9 mouse cellular contexts compared by ENCODE assay signal in genomic region chr19:45815831-45816405, GRCm38 (mm10). TPM values are rescaled to one million over a fixed set of nuclear protein-coding genes. Genes with fewer than 3 reads are reported as not detected.
DNase-seq lines count a peak whose midpoint lies in the region; ATAC-seq lines count a peak whose summit lies in the region.
"Had no signal": no experiment of that assay in that cellular context is flagged by ENCODE, and none has a peak within 500 bp of the region (broad histone marks: within the 10 kb centered on the region; RNA-seq: fewer than 3 reads in every experiment).

Gene Kcnip2 (minus strand): TSS chr19:45816061.

- no peaks in the 10 kb centered on the region for H3K9me3 ChIP-seq in forebrain, embryonic 14.5 days (replicated peaks; ENCODE audit: control insufficient read depth, low read length)
- H3K9me3 ChIP-seq in hindbrain, embryonic 16.5 days (ENCODE audit: control insufficient read depth, low read length): no peaks in the 10 kb centered on the region
- no peaks in the 10 kb centered on the region for H3K9me3 ChIP-seq in midbrain, embryonic 14.5 days (ENCODE audit: control insufficient read depth, low read length)

- peak; percentile 47 for DNase-seq in layer of hippocampus, adult 11-12 months (ENCODE audit: low spot score)
- DNase-seq in layer of hippocampus, adult 9-10 months (ENCODE audit: low spot score): no peak
- DNase-seq in forebrain, embryonic 14.5 days (ENCODE audit: low spot score): peak; percentile 64
- peak; percentile 31 to 77 for DNase-seq in left cerebral cortex, postnatal 10 days (ENCODE audit: extremely low spot score in 1 of 2, low spot score in 2 of 2)
- DNase-seq in midbrain, embryonic 14.5 days: peak; percentile 72
- peak; percentile 32 to 33 for DNase-seq in thymus, adult 18-20 months
- DNase-seq in urinary bladder, postnatal 25 days (ENCODE audit: low spot score): no peak

- H3K4me1 ChIP-seq in forebrain, embryonic 14.5 days (ENCODE audit: control insufficient read depth, insufficient read depth, low read length): peaks cover 18% of the 10 kb centered on the region
- peaks cover 24% of the 10 kb centered on the region for H3K4me1 ChIP-seq in hindbrain, embryonic 16.5 days (ENCODE audit: control insufficient read depth, insufficient read depth, low read depth, low read length)
- peaks cover 30% of the 10 kb centered on the region for H3K4me1 ChIP-seq in midbrain, embryonic 14.5 days (ENCODE audit: control insufficient read depth, insufficient read depth, low read length)

- H3K36me3 ChIP-seq in forebrain, embryonic 14.5 days (ENCODE audit: control insufficient read depth, insufficient read depth, low read length): no peaks in the 10 kb centered on the region
- no peaks in the 10 kb centered on the region for H3K36me3 ChIP-seq in hindbrain, embryonic 16.5 days (ENCODE audit: control insufficient read depth, insufficient read depth, low read length)
- peaks cover 10% of the 10 kb centered on the region; the same call in 1 of the 2 replicates for H3K36me3 ChIP-seq in midbrain, embryonic 14.5 days (ENCODE audit: control insufficient read depth, insufficient read depth, low read length)

- H3K9ac ChIP-seq in forebrain, embryonic 14.5 days (ENCODE audit: low read length): peak within 1 kb of the TSS; percentile 70
- peak within 1 kb of the TSS; percentile 61 for H3K9ac ChIP-seq in hindbrain, embryonic 16.5 days (ENCODE audit: low read depth, low read length)
- peak within 1 kb of the TSS; percentile 53 for H3K9ac ChIP-seq in midbrain, embryonic 14.5 days (replicated peaks; ENCODE audit: low read length)

- under 1% methylated on average over 25 of the region's 29 CpGs for WGBS in forebrain, embryonic 14.5 days
- WGBS in hindbrain, embryonic 16.5 days: 1% methylated on average over 21 of the region's 29 CpGs
- WGBS in midbrain, embryonic 14.5 days: 0% methylated on average over 28 of the region's 29 CpGs

- H3K4me3 ChIP-seq in forebrain, embryonic 14.5 days (ENCODE audit: low read depth, low read length): peak within 1 kb of the TSS; percentile 36
- H3K4me3 ChIP-seq in hindbrain, embryonic 16.5 days (ENCODE audit: low read length): peak within 1 kb of the TSS; percentile 47
- peak within 1 kb of the TSS; percentile 39 for H3K4me3 ChIP-seq in midbrain, embryonic 14.5 days (replicated peaks; ENCODE audit: low read depth, low read length)

- ATAC-seq in forebrain, embryonic 14.5 days: peak; percentile 73
- ATAC-seq in hindbrain, embryonic 16.5 days: peak; percentile 48
- ATAC-seq in midbrain, embryonic 14.5 days (ENCODE audit: low FRiP score, low TSS enrichment): peak; percentile 44

- intact Hi-C loops in left cerebral cortex, postnatal 10 days (cut with DNase I): loop anchor here (10.0 kb wide), 1 partner anchor 199 kb away; no protein-coding TSS in a partner anchor

- peak within 1 kb of the TSS; percentile 86 for H3K4me2 ChIP-seq in forebrain, embryonic 14.5 days (ENCODE audit: low read length)
- H3K4me2 ChIP-seq in hindbrain, embryonic 16.5 days (ENCODE audit: low read length): peak within 1 kb of the TSS; percentile 92
- H3K4me2 ChIP-seq in midbrain, embryonic 14.5 days (ENCODE audit: low read length): peak within 1 kb of the TSS; percentile 88

- H3K27me3 ChIP-seq in forebrain, embryonic 14.5 days (replicated peaks; ENCODE audit: control insufficient read depth, insufficient read depth, low read length): no peaks in the 10 kb centered on the region
- H3K27me3 ChIP-seq in hindbrain, embryonic 16.5 days (replicated peaks; ENCODE audit: control insufficient read depth, insufficient read depth, low read length): no peaks in the 10 kb centered on the region
- H3K27me3 ChIP-seq in midbrain, embryonic 14.5 days (ENCODE audit: control insufficient read depth, insufficient read depth, low read length): no peaks in the 10 kb centered on the region

- peak within 1 kb of the TSS; percentile 5; the same call in 1 of the 2 replicates for H3K27ac ChIP-seq in forebrain, embryonic 14.5 days (ENCODE audit: low read depth, low read length)
- H3K27ac ChIP-seq in hindbrain, embryonic 16.5 days (ENCODE audit: low read depth, low read length): peak within 1 kb of the TSS; percentile 9; the same call in 1 of the 2 replicates
- H3K27ac ChIP-seq in midbrain, embryonic 14.5 days (replicated peaks; ENCODE audit: low read depth, low read length): no peak within 1 kb of the TSS

RNA-seq across cellular contexts. Expression of gene Kcnip2, which starts in this region (rescaled TPM):
- polyA plus RNA-seq in forebrain, embryonic 14.5 days (2014; fragmentation: Nextera tagmentation; extraction: Ambion mirVana): 4.6 and 6.8 TPM in 2 replicates
- polyA plus RNA-seq in hindbrain, embryonic 16.5 days (2015; fragmentation: Nextera tagmentation; extraction: Ambion mirVana): 17.0 and 19.2 TPM in 2 replicates
- total RNA-seq in left cerebral cortex, postnatal 10 days (2021): 100 to 1,000 TPM; 114 to 127 TPM
- 3.9 and 5.0 TPM in 2 replicates for polyA plus RNA-seq in midbrain, embryonic 14.5 days (2014; fragmentation: Nextera tagmentation; extraction: Ambion mirVana)
- total RNA-seq: hematopoietic stem cell, adult 5-6 weeks had no signal

Comparison
In these comparisons a context has a peak if more than half of its experiments do, and no peak if none do; other contexts are left out.
1. DNase-seq: peak in layer of hippocampus, adult 11-12 months (single experiment), forebrain, embryonic 14.5 days (single experiment), left cerebral cortex, postnatal 10 days (2 of 2), midbrain, embryonic 14.5 days (single experiment) and thymus, adult 18-20 months (2 of 2); none in layer of hippocampus, adult 9-10 months (single experiment) and urinary bladder, postnatal 25 days (single experiment).
2. Peak in every context shown above with its lines, with median percentiles within 50 percentile points of each other: ATAC-seq, H3K4me2 ChIP-seq, H3K4me3 ChIP-seq and H3K9ac ChIP-seq.